Mouse (Mus musculus) 416B (cell line): ENCODE measurements around the gene Gm5089.

Source experiments
- DNase-seq: peaks from one replicate; pipeline ENCODE4 v3.0.0; 2011; ENCODE audit warnings: low read depth

Gene Gm5089

GRCm38 (mm10) chr14:122477971-122478573 lies 27.2 kb upstream of the Gm5089 start:
- no peak for DNase-seq

GRCm38 (mm10) chr14:122477261-122477671 lies 26.4 kb upstream of the Gm5089 start:
- no peak for DNase-seq

- no peak for DNase-seq
Observed at GRCm38 (mm10) chr14:122476822-122477215, 25.9 kb upstream of the Gm5089 start.

DNA sequence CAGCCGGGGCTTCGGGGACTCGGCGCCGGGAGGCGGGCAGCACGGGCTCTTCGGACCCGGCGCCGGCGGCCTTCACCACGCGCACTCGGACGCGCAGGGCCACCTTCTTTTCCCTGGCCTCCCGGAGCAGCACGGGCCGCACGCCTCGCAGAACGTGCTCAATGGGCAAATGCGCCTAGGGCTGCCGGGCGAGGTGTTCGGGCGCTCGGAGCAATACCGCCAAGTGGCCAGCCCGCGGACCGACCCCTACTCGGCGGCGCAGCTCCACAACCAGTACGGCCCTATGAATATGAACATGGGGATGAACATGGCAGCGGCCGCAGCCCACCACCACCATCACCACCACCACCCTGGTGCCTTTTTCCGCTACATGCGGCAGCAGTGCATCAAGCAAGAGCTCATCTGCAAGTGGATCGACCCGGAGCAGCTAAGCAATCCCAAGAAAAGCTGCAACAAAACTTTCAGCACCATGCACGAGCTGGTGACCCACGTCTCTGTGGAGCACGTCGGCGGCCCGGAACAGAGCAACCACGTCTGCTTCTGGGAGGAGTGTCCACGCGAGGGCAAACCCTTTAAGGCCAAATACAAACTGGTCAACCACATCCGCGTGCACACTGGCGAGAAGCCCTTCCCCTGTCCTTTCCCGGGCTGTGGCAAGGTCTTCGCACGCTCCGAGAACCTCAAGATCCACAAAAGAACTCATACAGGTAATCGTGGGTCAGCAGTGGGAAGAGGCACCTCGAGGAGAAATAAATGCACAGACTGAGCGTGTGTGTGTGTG lies 25.3 kb upstream of the Gm5089 start:
- DNase-seq: no peak

- no peak for DNase-seq
Observed at GRCm38 (mm10) chr14:122475557-122476040, 24.7 kb upstream of the Gm5089 start.

DNA sequence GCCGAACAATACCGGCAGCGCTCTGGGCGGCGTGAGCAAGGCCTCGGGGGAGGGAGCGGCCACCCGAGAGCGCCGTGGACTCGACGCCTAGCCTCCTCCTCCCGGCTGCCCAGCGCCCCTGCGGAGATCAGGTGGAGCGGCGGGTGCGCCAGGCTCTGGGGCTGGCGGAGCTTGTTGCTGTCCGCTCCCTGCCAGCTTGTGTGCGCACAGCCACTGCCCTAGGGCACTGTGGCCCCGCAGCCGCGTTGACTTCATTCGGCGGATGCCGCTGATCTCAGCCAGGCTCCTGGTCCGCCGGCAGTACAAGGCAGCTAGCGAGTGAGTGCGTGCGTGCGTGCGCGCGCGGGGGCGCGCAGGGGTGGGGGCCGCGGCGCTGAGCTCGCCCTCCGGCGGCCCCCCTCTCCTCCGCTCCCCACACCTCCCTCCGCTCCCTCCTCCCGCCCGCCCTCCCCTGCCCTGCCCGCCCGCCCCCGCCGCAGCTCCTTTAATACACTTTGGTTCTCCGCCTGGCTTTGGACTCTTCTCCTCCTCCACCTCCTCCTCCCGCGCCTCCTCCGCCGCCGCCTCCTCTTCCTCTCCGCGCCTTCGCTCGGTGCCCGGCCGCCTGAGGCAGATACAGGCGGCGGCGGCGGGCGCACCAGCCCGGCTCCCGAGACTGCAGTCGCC lies 24.1 kb upstream of the Gm5089 start, which contains the start of gene Zic2:
Gene Zic2, plus strand, starts transcription at position 545 of the 666 bp plus-strand sequence.
- DNase-seq: no peak

GRCm38 (mm10) chr14:122474041-122474890 lies 23.4 kb upstream of the Gm5089 start:
- no peak for DNase-seq

DNA sequence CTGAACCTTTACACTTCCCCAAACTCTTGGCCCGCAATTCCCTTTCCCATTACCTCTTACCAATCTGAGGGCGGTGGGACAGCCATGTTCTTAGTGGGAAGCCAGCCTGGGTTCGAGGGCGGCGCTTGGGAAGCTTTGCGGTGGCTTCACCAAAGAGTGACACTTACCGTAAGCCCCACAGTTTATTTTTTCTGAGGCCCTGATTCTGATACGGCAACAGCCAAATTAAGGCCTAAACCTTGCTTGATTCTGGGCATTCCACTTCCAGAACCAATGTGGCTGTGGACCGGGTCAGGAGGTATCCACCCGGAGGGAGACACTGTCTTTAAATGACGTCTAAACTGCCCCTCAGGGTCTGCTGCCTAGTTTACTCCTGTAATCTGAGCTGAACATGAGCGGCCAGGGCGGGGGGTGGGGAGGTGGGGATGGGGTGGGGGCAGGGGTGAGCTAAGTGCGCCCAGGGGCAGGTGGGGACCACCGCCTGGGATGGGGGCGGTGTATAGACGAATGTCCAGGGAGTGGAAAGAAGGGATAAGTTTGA lies 22.4 kb upstream of the Gm5089 start:
- no peak for DNase-seq

GRCm38 (mm10) chr14:122472647-122473046 lies 21.7 kb upstream of the Gm5089 start:
- no peak for DNase-seq

- DNase-seq: no peak
Observed at GRCm38 (mm10) chr14:122472161-122472560, 21.2 kb upstream of the Gm5089 start.

GRCm38 (mm10) chr14:122471449-122472085 lies 20.7 kb upstream of the Gm5089 start:
- DNase-seq: no peak

DNA sequence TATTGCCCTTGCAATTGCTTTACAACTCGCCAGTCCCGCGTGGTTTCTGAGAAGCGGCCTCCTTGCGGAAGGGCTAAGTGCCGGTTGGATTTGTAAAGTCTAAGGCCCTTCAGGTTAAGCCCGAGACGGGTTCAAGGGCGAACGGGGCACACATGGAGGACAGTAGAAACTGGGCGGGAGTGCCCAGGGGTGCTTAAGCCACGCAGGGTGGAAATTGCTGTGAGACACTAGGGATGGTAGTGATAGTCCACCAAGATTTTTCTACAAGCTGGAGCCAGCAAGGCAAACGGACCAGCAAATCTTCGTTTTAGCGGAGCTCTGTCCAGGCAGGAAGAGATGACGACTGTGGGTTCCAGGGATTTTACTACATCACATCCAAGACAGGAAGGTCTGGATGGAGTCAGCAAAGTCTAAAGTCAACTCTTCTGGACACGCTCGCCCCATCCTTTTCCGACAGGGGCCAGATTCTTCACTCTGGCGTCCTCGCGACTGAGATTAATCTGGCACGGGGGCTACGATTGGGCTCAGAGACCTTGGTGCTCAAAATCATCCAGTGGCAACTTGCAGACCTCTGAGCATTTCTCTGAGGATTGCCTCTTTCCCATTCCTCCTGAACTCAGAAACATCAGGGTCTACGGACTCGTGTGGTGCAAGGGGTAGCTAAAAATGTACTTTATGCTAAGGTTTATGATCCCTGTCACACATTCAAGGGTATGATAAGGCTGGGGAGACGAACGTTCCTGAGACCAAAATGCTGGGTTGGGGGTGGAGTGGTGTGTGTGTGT lies 18.2 kb upstream of the Gm5089 start:
- DNase-seq: no peak

- no peak for DNase-seq
Observed at GRCm38 (mm10) chr14:122467926-122468841, 17.3 kb upstream of the Gm5089 start.

- DNase-seq: no peak
Observed at GRCm38 (mm10) chr14:122466756-122467362, 15.9 kb upstream of the Gm5089 start.

DNA sequence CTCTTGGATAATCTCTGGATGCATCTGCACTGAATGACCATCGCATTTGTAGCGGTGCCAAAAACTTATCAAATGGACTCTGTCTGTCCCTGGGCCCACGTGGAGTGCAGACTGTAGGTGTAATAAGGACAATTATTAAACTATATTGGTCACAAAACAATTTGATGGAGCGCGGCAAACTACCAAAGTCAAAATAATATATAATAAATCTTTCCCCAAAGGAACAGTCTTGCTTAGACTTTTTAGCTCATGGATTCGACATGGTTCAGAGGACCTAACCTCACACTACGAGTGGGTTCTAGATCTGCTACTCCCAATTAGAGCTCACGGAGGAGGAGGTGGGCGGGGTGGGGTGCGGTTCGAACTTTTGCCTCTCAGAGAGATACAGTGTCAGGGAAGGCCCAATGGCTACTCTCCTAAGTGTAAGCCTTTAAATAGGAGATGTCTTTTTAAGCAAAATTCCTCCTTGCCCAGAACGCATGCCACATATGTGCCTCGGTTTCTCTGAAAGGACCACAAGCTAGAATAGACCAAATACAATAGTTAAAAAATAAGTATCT lies 15.1 kb upstream of the Gm5089 start:
- no peak for DNase-seq

DNA sequence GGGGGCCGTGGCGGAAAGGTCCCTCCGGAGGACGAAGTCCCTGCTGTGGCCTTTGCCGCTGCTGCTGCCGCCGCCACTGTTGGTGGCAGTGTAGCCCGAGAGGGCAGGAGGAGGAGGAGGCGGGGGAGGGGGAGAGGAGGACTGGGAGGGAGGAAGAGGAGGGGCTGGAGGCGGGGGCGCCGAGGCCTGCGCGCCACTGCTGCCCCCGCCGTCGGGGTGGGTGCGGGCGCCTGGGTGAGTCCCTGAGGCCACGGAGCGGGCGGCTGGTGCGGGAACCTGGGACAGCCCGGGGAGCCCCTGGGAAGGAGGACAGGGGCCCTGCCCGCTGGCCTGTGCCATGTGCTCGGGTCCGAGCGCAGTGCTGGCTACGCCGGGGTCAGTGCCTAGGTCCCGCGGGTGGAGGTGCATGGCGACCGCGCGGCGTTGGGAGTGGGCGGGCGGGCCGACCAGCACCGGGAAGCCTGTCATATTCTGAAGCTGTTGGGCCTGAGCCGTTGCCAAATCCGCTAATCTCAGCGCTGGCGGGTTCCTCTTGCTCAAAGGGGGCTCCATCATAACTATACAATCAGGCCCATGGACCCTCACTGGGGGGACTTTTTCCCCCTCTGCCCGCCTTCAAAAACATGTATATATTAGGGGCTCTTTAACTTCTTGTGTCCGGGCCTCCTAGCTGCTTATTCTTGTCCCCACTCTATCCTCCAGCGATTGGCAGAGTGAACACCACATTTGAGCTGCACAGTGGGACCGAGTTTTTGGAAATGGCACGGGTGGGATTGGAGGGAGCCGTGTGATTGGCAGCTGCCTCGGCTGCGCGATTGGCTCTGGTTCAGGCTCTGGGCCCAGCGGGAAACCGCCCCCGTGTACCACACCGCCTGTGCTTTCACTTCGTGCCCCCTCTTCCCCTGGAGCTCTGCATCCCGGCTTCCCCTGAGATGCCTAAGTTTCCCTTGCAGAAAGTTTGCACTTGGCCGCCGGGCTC lies 14.1 kb upstream of the Gm5089 start, which contains the start of gene Zic5:
Gene Zic5, minus strand, starts transcription at position 915 of the 979 bp plus-strand sequence.
- DNase-seq: no peak

DNA sequence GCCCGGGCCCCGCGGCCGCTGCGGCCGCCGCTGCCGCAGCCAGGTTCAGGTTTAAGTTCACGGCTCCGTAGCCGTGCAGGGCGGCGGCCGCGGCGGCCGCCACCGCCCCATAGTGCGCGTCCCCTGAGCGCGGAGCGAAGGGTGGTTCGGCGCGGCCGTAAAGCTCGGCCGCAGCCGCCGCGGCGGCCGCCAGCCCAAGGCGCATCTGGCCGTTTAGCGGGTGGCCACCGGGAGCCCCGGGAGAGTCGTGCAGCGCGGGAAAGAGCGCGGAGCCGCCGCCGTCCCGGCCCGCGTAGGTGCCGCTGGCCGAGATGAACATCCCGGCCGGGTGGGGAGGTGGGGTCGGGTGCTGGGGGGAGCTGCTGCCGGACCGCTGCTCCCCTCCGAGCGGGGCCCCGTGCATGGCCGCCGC lies 13.4 kb upstream of the Gm5089 start:
- DNase-seq: no peak
